Mouse (Mus musculus): ENCODE results near the gene Man1c1. TPM values are rescaled to one million over a fixed set of nuclear protein-coding genes. Genes with fewer than 3 reads are reported as not detected.

Gene Man1c1
- 87.4 and 93.7 TPM in 2 replicates for polyA plus RNA-seq (2012; ENCODE audit: insufficient read depth, insufficient read length, missing spikeins)

- TF ChIP-seq POLR2A (IDR thresholded peaks at IDR 0.05; ENCODE audit: borderline replicate concordance, low read depth, low read length) (no peak), CTCF (IDR thresholded peaks at IDR 0.05; ENCODE audit: low read depth, low read length) (no peak)
- peak within 1 kb of the TSS; percentile 97 for H3K4me3 ChIP-seq (ENCODE audit: insufficient read depth, low read length)
- H3K27ac ChIP-seq (ENCODE audit: insufficient read depth, low read depth, low read length), result peak within 1 kb of the TSS; percentile 86
- peaks cover 28% of the 10 kb centered on the region for H3K4me1 ChIP-seq (ENCODE audit: control insufficient read depth, insufficient read depth, low read length)
Measured at GRCm38 (mm10) chr4:134703835-134704546, at the start of gene Man1c1. Gene Man1c1 (minus strand): TSS chr4:134704290.

DNA sequence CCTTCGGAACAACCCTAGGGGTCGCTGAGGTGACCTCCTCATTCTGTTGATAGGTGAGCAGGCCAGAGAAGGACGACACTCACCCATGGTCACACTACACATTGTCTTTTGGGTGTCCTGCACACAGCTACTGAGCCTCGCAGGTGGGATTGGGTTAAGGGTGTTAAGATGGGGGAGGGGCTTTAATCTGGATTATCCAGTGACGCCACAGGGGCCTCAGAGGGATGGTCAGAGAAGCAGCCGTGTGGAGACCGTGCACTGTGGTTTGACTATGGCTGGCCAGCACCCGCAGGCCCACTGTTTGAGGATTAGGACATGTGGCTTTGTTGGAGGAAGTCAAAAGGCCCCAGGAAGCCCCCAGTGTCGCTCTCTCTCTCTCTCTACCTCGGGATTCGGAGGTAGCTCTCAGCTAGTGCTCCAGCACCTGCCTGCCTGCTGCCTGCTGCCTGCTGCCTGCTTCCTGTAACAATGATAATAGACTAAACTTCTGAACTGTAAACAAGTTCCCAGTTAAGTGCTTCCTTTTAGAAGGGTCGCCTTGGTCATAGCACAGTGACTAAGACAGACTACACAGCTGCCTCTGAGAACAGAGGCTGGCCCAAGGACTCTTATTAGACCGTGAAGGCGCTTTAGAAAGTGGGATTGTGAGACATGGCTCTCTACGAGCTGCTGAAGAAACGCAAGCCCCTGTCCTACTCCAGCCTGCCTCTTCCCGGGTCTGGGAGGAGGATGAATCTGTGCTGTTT is 49.6 kb upstream of the Man1c1 start:
- Histone ChIP-seq H3K27ac (ENCODE audit: insufficient read depth, low read depth, low read length) (no peak overlapping the region), H3K4me1 (ENCODE audit: control insufficient read depth, insufficient read depth, low read length) (peaks cover 24% of the 10 kb centered on the region), H3K4me3 (ENCODE audit: insufficient read depth, low read length) (no peak overlapping the region)
- TF ChIP-seq POLR2A (IDR thresholded peaks at IDR 0.05; ENCODE audit: borderline replicate concordance, low read depth, low read length) (no peak), CTCF (IDR thresholded peaks at IDR 0.05; ENCODE audit: low read depth, low read length) (no peak)

DNA sequence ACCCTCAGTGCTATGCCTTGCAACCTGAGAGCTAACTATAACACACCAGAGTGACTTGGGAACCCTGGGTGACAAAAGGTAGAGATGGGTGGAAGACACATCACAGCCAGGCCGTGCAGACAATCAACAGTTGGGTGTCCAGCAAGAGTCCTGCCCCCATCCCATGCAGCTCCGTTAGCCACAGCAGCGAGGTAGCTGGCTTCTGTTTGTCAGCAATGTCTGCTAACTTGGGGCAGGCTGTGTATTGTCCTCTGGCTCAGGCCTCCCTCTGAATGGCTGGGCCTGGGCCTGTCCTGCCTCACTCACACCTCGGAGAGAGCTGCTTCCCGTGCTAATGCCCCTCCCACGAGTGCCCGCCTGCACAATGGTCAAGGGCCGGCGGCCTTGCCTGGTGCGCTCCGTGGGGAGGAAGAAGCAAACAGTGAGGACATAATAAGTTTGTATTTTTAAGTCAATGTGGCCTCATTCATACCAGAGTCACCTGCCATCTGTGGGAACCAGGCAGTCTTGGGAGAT is 48.9 kb upstream of the Man1c1 start:
- peaks cover 18% of the 10 kb centered on the region for H3K4me1 ChIP-seq (ENCODE audit: control insufficient read depth, insufficient read depth, low read length)
- no peak overlapping the region for H3K4me3 ChIP-seq (ENCODE audit: insufficient read depth, low read length)
- TF ChIP-seq CTCF (IDR thresholded peaks at IDR 0.05; ENCODE audit: low read depth, low read length) (no peak), POLR2A (IDR thresholded peaks at IDR 0.05; ENCODE audit: borderline replicate concordance, low read depth, low read length) (no peak)
- H3K27ac ChIP-seq (ENCODE audit: insufficient read depth, low read depth, low read length), result no peak overlapping the region

- Histone ChIP-seq H3K4me1 (ENCODE audit: control insufficient read depth, insufficient read depth, low read length) (peaks cover 13% of the 10 kb centered on the region), H3K27ac (ENCODE audit: insufficient read depth, low read depth, low read length) (no peak overlapping the region)
Measured at GRCm38 (mm10) chr4:134751682-134752380, 47.7 kb upstream of the Man1c1 start.

GRCm38 (mm10) chr4:134750825-134751224 is 46.7 kb upstream of the Man1c1 start:
- Histone ChIP-seq H3K4me3 (ENCODE audit: insufficient read depth, low read length) (no peak overlapping the region), H3K27ac (ENCODE audit: insufficient read depth, low read depth, low read length) (no peak overlapping the region), H3K4me1 (ENCODE audit: control insufficient read depth, insufficient read depth, low read length) (peaks cover 13% of the 10 kb centered on the region)
- TF ChIP-seq CTCF (IDR thresholded peaks at IDR 0.05; ENCODE audit: low read depth, low read length), result no peak
- TF ChIP-seq POLR2A (IDR thresholded peaks at IDR 0.05; ENCODE audit: borderline replicate concordance, low read depth, low read length), result no peak

More at GRCm38 (mm10) chr4:134751682-134752380, 47.7 kb upstream of the Man1c1 start:
- H3K4me3 ChIP-seq (ENCODE audit: insufficient read depth, low read length), result no peak overlapping the region
- TF ChIP-seq CTCF (IDR thresholded peaks at IDR 0.05; ENCODE audit: low read depth, low read length) (no peak), POLR2A (IDR thresholded peaks at IDR 0.05; ENCODE audit: borderline replicate concordance, low read depth, low read length) (no peak)

DNA sequence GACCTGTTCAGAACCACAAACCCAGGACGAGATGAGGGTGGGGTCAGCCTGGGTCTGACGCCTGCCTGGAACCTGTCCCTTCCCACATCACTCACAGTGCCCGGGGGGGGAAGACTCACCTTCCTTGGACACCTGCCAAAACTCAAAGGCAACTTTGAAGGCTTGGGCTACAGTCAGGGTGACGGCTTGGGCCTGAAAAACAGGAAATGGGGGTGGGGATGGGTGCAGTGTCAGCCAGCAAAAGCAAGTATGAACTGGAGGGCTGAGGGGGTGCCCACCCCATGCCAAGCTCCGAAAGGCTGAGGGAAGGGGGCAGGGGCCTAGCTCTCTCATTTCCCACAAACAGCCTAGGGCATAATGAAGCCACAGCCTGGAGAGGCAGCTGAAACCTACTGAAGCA is 46.2 kb upstream of the Man1c1 start:
- Histone ChIP-seq H3K4me1 (ENCODE audit: control insufficient read depth, insufficient read depth, low read length) (peaks cover 13% of the 10 kb centered on the region), H3K27ac (ENCODE audit: insufficient read depth, low read depth, low read length) (no peak overlapping the region), H3K4me3 (ENCODE audit: insufficient read depth, low read length) (no peak overlapping the region)
- TF ChIP-seq POLR2A (IDR thresholded peaks at IDR 0.05; ENCODE audit: borderline replicate concordance, low read depth, low read length), result no peak
- TF ChIP-seq CTCF (IDR thresholded peaks at IDR 0.05; ENCODE audit: low read depth, low read length), result no peak

DNA sequence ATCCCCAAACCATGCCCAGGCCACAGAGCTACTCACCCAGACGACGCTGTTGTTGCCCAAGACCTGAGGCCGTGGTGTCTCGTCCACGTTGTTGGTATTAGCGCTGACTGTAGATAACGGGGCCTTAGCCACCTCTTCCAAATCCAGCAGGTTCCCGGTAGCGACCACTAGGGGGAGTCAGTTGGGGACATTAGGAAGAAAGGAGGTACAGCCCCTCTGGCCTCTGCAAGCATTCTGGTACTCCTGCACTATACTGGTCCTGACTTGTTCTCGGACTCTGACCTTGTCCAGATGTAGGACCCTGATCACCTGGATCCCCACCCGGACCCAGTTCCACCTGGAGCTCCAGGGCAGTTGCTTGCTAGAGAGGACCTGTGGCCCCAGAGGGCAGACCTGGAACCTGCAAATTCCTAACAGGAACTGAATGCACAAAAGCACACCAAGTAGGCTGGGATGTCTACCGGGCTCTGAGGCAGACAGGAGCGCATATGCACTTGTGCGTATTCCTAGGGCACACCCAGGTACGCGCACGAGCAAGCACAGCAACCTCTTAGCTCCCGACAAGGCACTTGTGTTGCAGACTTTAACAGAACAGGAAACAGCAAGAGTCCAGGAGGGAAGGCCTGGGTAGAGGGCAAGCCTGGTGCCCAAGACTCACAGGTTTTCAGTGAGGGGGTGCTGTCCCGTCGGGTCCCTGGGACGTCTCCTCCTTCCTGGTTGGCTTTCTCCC is 45.4 kb upstream of the Man1c1 start:
- H3K27ac ChIP-seq (ENCODE audit: insufficient read depth, low read depth, low read length), result no peak overlapping the region
- no peak overlapping the region for H3K4me3 ChIP-seq (ENCODE audit: insufficient read depth, low read length)
- peak; percentile 91 for TF ChIP-seq CTCF (IDR thresholded peaks at IDR 0.05; ENCODE audit: low read depth, low read length)
- no peak for TF ChIP-seq POLR2A (IDR thresholded peaks at IDR 0.05; ENCODE audit: borderline replicate concordance, low read depth, low read length)
- H3K4me1 ChIP-seq (ENCODE audit: control insufficient read depth, insufficient read depth, low read length), result peaks cover 15% of the 10 kb centered on the region

DNA sequence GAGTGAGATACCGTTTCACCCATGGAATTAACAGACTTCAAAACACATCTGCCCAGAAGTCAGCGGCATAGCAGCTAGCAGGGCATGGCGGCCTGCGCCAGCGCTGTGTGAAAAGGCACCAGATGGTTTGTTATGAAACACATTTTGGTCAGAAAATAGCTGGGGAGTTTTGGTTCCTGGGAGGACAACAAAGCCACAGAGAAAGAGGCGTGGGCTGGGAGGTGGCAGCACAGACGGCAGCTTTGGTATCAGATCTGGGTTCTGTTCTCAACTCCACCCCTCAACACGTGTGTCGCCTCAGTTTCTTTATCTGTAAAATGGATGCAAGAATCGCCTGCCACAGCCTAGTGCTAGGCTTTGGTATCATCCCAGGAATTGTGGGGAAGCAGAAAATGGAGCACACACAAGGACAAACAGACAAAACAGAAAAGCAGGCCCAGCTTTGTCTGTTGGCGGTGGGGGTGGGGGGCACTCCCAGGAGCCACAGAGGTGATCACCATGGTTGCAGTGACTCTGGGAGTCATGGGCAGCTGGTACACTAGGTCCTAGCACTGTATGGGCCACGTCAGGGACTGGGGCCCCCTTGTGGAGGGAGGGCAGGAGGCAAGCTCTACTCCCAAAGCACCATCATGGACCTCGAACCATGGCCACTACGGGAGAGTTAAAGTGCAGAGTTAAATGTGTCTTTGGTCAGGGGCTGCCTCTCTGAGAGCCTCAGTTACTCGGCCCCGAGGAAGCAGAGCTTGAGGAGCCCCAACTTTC is 42.0 kb upstream of the Man1c1 start:
- TF ChIP-seq CTCF (IDR thresholded peaks at IDR 0.05; ENCODE audit: low read depth, low read length), result peak; percentile 20; the same call in 1 of the 2 replicates
- no peak for TF ChIP-seq POLR2A (IDR thresholded peaks at IDR 0.05; ENCODE audit: borderline replicate concordance, low read depth, low read length)
- H3K4me1 ChIP-seq (ENCODE audit: control insufficient read depth, insufficient read depth, low read length), result peaks cover 12% of the 10 kb centered on the region
- H3K4me3 ChIP-seq (ENCODE audit: insufficient read depth, low read length), result no peak overlapping the region
- no peak overlapping the region for H3K27ac ChIP-seq (ENCODE audit: insufficient read depth, low read depth, low read length)

Data from bone marrow macrophage, adult 2 months (primary cell).